Mouse (Mus musculus) granulocyte monocyte progenitor cell, adult 5-6 weeks (primary cell): ENCODE data around the gene Gm7735. TPM values are rescaled to one million over a fixed set of nuclear protein-coding genes. Genes with fewer than 3 reads are reported as not detected.
"Not testable (repeated sequence)": the region's sequence is repeated elsewhere in the genome, so short reads cannot be mapped to it uniquely, and the experiment has no call there.

ENCODE experiments used
- ATAC-seq: replicated peaks from 2 replicates; pipeline ENCODE4 v1.8.0; 2016; ENCODE audit warnings: mild to moderate bottlenecking, moderate TSS enrichment, inconsistent platforms; ENCODE audit not compliant: poor library complexity, severe bottlenecking
- total RNA-seq, 2 experiments: library from RNA; stranded (forward) in 1 of 2; stranded (reverse) in 1 of 2; fragments of 200-712, 200-1000 nt in 1 of 2; fragments of >200 nt in 1 of 2; fragmentation: Nextera tagmentation in 1 of 2; gene quantifications; 2 replicates each; pipeline ENCODE4 v1.2.3; 2014 to 2017

Gm7735 gene
- total RNA-seq (2014; fragmentation: Nextera tagmentation) (not detected in 2 replicates), total RNA-seq (2017) (not detected in 2 replicates)

DNA sequence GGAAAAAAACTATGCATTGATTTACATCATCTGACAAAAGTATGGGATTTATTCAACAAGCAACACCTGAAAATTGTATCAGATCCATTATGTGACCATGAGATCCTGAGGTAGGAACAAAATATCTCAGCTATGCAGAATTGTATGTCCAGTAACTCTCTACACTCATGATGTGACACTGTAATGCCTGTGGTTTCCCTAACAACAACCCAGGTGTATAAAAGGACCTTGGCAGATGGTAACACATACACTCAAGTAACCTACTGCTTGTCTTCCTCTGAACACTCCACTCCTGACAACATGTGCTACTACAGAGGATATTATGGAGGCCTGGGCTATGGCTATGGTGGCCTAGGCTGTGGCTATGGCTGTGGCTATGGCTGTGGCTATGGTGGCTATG is at the start of gene Gm7735:
Gm7735 (plus strand) TSS at position 301 of the 400 bp plus-strand sequence.
- not testable (repeated sequence) for ATAC-seq

DNA sequence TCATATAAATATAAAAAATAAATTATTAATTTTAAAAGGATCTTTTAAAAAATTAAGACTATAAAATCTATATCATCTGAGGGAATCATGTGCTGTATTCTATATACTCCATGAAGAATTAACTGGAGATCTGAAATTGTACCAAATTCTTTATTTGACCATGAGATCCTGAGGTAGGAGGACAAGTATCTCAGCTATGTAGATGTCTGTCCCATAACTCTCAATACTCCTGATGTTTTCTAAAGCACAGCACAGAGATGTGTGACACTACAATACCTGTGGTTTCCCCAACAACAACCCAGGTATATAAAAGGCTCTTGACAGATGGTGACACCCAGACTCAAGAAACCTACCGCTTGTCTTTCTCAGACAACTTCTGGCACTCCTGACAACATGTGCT is 28.7 kb upstream of the Gm7735 start, which contains the start of gene Gm6358:
Gm6358 (plus strand) TSS at position 301 of the 400 bp plus-strand sequence.
- no peak for ATAC-seq

DNA sequence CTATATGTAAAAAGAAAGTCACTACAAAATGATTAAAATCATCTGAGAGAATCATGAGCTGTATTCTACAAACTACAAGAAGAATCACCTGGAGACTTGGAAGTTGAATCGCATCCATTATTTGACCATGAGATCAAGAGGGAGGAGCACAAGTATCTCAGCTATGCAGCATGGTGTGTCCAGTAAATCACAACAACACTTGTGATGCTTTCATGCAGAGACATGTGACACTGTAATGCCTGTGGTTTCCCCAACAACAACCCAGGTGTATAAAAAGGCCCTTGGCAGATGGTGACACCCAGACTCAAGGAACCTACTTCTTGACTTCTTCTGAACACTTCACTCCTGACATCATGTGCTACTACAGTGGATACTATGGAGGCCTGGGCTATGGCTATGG is 18.5 kb upstream of the Gm7735 start, which contains the start of gene Gm10061:
Gm10061 (plus strand) TSS at position 301 of the 400 bp plus-strand sequence.
- no peak for ATAC-seq

DNA sequence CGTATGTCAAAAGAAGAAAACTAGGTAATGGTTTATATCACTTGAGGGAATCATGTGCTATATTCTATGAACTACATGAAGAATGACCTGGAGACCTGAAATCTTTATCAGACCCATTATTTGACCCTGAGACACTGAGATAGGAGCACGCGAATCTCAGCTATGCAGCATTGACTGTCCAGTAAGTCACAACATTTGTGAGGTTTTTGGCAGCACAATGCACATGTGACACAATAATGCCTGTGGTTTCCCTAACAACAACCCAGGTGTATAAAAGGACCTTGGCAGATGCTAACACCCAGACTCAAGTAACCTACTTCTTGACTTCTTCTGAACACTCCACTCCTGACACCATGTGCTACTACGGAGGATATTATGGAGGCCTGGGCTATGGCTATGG is 11.6 kb upstream of the Gm7735 start, which contains the start of gene Gm9789:
Gm9789 (plus strand) TSS at position 301 of the 400 bp plus-strand sequence.
- ATAC-seq = no peak

DNA sequence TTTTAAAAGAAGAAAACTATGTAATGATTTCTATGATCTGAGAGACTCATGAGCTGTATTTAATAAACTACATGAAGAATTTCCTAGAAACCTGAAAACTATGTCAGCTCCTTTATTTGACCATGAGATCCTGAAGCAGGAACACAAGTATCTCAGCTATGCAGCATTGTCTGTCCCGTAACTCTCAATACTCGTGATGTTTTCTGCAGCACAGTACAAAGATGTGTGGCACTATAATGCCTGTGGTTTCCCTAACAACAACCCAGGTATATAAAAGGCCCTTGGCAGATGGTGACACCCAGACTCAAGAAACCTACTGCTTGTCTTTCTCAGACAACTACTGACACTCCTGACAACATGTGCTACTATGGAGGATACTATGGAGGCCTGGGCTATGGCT is 5.1 kb downstream of the Gm7735 start, which contains the start of gene 1110057P08Rik:
1110057P08Rik (plus strand) TSS at position 301 of the 400 bp plus-strand sequence.
- no peak for ATAC-seq

DNA sequence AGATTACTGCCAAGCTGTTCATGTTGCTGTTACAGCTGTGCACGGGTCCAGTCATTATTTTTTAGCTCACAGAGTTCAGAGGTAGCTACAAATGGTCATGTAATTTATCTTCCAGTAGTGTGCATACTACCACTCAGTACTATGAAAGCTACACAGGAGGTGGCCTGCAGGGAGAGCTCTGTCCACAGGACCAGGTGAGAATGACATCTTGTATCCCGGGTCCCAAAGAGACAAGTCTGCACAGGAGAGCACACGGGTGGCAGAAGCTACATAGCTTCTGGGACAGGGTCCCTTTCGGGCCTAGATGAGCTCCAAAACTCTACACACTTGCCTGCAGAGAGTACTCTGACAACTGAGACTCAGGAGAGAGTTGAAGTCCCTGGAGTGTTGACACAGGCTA is 19.3 kb downstream of the Gm7735 start:
- no peak for ATAC-seq

DNA sequence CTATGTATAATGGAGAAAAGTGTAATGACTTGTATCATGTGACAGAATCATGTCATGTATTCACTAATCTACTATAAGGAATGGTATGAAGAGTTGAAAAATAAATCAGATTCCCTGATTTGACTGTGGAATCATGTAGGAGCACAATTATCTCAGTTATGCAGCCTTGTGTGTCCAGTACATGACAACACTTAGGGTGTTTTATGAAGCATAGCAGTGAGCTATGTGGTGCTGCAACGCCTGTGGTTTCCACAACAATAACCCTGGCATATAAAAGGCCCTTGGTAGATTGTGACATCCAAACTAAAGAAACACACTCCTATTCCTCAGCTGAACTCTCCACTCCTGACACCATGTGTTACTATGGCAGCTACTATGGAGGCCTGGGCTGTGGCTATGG is 36.3 kb downstream of the Gm7735 start, which contains the start of gene Krtap20-2:
Krtap20-2 (plus strand) TSS at position 301 of the 400 bp plus-strand sequence.
- ATAC-seq = no peak

Other genes with a start within 250 kb of the Gm7735 start
- gene Krtap19-9b, start 237.2 kb upstream of the Gm7735 start, total RNA-seq (2014; fragmentation: Nextera tagmentation) = not detected in 2 replicates
- not detected in 2 replicates for gene Krtap19-9b, start 237.2 kb upstream of the Gm7735 start, total RNA-seq (2017)
- gene Krtap16-3, start 206.6 kb upstream of the Gm7735 start, total RNA-seq (2014; fragmentation: Nextera tagmentation) = not detected in 2 replicates
- not detected in 2 replicates for gene Krtap16-3, start 206.6 kb upstream of the Gm7735 start, total RNA-seq (2017)
- not detected in 2 replicates for gene Krtap22-2, start 158.7 kb upstream of the Gm7735 start, total RNA-seq (2014; fragmentation: Nextera tagmentation)
- not detected in 2 replicates for gene Krtap22-2, start 158.7 kb upstream of the Gm7735 start, total RNA-seq (2017)
- not detected in 2 replicates for gene Gm10229, start 154.2 kb upstream of the Gm7735 start, total RNA-seq (2014; fragmentation: Nextera tagmentation)
- not detected in 2 replicates for gene Gm10229, start 154.2 kb upstream of the Gm7735 start, total RNA-seq (2017)
- gene Krtap6-1, start 137.8 kb upstream of the Gm7735 start, total RNA-seq (2014; fragmentation: Nextera tagmentation) = not detected in 2 replicates
- not detected in 2 replicates for gene Krtap6-1, start 137.8 kb upstream of the Gm7735 start, total RNA-seq (2017)
- gene Gm10228, start 128.0 kb upstream of the Gm7735 start, total RNA-seq (2014; fragmentation: Nextera tagmentation) = not detected in 2 replicates
- gene Gm10228, start 128.0 kb upstream of the Gm7735 start, total RNA-seq (2017) = not detected in 2 replicates
- gene Krtap6-5, start 121.6 kb upstream of the Gm7735 start, total RNA-seq (2014; fragmentation: Nextera tagmentation) = not detected in 2 replicates
- not detected in 2 replicates for gene Krtap6-5, start 121.6 kb upstream of the Gm7735 start, total RNA-seq (2017)
- not detected in 2 replicates for gene 1110025L11Rik, start 105.5 kb upstream of the Gm7735 start, total RNA-seq (2014; fragmentation: Nextera tagmentation)
- not detected in 2 replicates for gene 1110025L11Rik, start 105.5 kb upstream of the Gm7735 start, total RNA-seq (2017)
- not detected in 2 replicates for gene Krtap6-3, start 85.5 kb upstream of the Gm7735 start, total RNA-seq (2014; fragmentation: Nextera tagmentation)
- not detected in 2 replicates for gene Krtap6-3, start 85.5 kb upstream of the Gm7735 start, total RNA-seq (2017)
- gene Gm6358, start 28.6 kb upstream of the Gm7735 start, total RNA-seq (2014; fragmentation: Nextera tagmentation) = not detected in 2 replicates
- gene Gm6358, start 28.6 kb upstream of the Gm7735 start, total RNA-seq (2017) = not detected in 2 replicates
- not detected in 2 replicates for gene Gm10061, start 18.4 kb upstream of the Gm7735 start, total RNA-seq (2014; fragmentation: Nextera tagmentation)
- gene Gm10061, start 18.4 kb upstream of the Gm7735 start, total RNA-seq (2017) = not detected in 2 replicates
- gene Gm9789, start 11.5 kb upstream of the Gm7735 start, total RNA-seq (2014; fragmentation: Nextera tagmentation) = not detected in 2 replicates
- not detected in 2 replicates for gene Gm9789, start 11.5 kb upstream of the Gm7735 start, total RNA-seq (2017)
- not detected in 2 replicates for gene 1110057P08Rik, start 5.2 kb downstream of the Gm7735 start, total RNA-seq (2014; fragmentation: Nextera tagmentation)
- not detected in 2 replicates for gene 1110057P08Rik, start 5.2 kb downstream of the Gm7735 start, total RNA-seq (2017)
- not detected in 2 replicates for gene Krtap20-2, start 36.4 kb downstream of the Gm7735 start, total RNA-seq (2014; fragmentation: Nextera tagmentation)
- gene Krtap20-2, start 36.4 kb downstream of the Gm7735 start, total RNA-seq (2017) = not detected in 2 replicates
- gene Krtap21-1, start 234.4 kb downstream of the Gm7735 start, total RNA-seq (2014; fragmentation: Nextera tagmentation) = not detected in 2 replicates
- gene Krtap21-1, start 234.4 kb downstream of the Gm7735 start, total RNA-seq (2017) = not detected in 2 replicates